Mouse (Mus musculus): ENCODE data around the gene Tsga10.

- no peak for TF ChIP-seq USF1 (IDR thresholded peaks at IDR 0.05; ENCODE audit: low read depth)
- no peak for TF ChIP-seq CTCF (IDR thresholded peaks at IDR 0.05; ENCODE audit: control insufficient read depth, insufficient read depth, insufficient read length)
- no peak for TF ChIP-seq MAX (IDR thresholded peaks at IDR 0.05)
- TF ChIP-seq FOSL1 (IDR thresholded peaks at IDR 0.05; ENCODE audit: insufficient read depth, low read length, poor library complexity, severe bottlenecking), result no peak
- no peak for TF ChIP-seq MYOG (IDR thresholded peaks at IDR 0.05; ENCODE audit: control insufficient read depth, extremely low read depth, insufficient read length)
Observed at GRCm38 (mm10) chr1:37899816-37900215, 33.6 kb upstream of the Tsga10 start.
